ENCODE assay signal across 23 mouse cellular contexts in the genomic region with DNA sequence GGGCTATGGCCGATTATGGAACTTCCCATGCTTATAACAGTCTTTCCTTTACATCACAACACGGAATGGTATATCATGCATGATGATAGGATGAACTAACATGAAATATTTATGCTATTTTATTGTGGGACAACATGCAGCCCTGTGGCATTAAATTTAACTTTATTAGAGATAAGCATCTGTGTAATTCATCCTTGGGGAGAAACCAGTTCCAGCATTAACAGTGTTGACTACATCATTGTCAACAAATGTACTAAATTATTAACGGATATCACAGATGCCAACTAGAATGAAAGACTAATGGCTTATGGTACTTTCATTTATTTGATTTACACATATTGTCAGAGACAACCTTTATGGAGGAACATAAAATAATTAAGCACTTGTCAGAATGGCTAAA.
"Had no signal": no experiment of that assay in that cellular context is flagged by ENCODE, and none has a peak within 500 bp of the region (broad histone marks: within the 10 kb centered on the region; RNA-seq: fewer than 3 reads in every experiment).

No protein-coding gene starts in this region.

- H3K4me2 ChIP-seq: heart, embryonic 12.5 days; hindbrain, embryonic 12.5 days; hindbrain, embryonic 14.5 days; intestine, embryonic 15.5 days; limb, embryonic 13.5 days had no signal

- H3K36me3 ChIP-seq: heart, embryonic 10.5 days; heart, embryonic 12.5 days; hindbrain, embryonic 12.5 days; intestine, embryonic 15.5 days; limb, embryonic 13.5 days had no signal

- H3K4me1 ChIP-seq: heart, embryonic 10.5 days; heart, embryonic 12.5 days; hindbrain, embryonic 12.5 days; intestine, embryonic 15.5 days; limb, embryonic 13.5 days had no signal

- H3K9ac ChIP-seq: heart, embryonic 12.5 days; hindbrain, embryonic 12.5 days; hindbrain, embryonic 14.5 days; intestine, embryonic 15.5 days; limb, embryonic 13.5 days had no signal

- DNase-seq: gastrocnemius, adult 2 months; gastrocnemius, postnatal 10 days; gastrocnemius, postnatal 25 days; heart, adult 18-20 months; heart, postnatal 10 days; heart, postnatal 4 days; kidney, adult 18-20 months; kidney, adult 8-10 months; kidney, postnatal 10 days; kidney, postnatal 25 days; kidney, postnatal 4 days; left cerebral cortex, postnatal 4 days had no signal

- ATAC-seq: forebrain, embryonic 16.5 days; hindbrain, embryonic 16.5 days; inflammation-experienced regulatory T-cells, adult 6 months; intestine, embryonic 15.5 days; intestine, postnatal 0 days had no signal

- H3K27me3 ChIP-seq: heart, embryonic 12.5 days; hindbrain, embryonic 12.5 days; intestine, embryonic 15.5 days; limb, embryonic 13.5 days had no signal

- H3K27ac ChIP-seq: gastrocnemius, adult 2 months; heart, embryonic 10.5 days; hindbrain, embryonic 12.5 days; hindbrain, embryonic 14.5 days; intestine, embryonic 15.5 days; layer of hippocampus, adult 2 months; limb, embryonic 13.5 days had no signal

- H3K4me3 ChIP-seq: gastrocnemius, adult 2 months; heart, embryonic 10.5 days; heart, embryonic 12.5 days; hindbrain, embryonic 12.5 days; intestine, embryonic 15.5 days; layer of hippocampus, adult 2 months; limb, embryonic 13.5 days had no signal

- H3K9me3 ChIP-seq: heart, embryonic 10.5 days; heart, embryonic 12.5 days; hindbrain, embryonic 12.5 days; intestine, embryonic 15.5 days; limb, embryonic 13.5 days had no signal
